Comparison of ENCODE assay signal across 9 mouse cellular contexts in genomic region chr2:153492179-153492517, GRCm38 (mm10). TPM values are rescaled to one million over a fixed set of nuclear protein-coding genes. Genes with fewer than 3 reads are reported as not detected.
DNase-seq lines count a peak whose midpoint lies in the region; ATAC-seq lines count a peak whose summit lies in the region.
"Had no signal": no experiment of that assay in that cellular context is flagged by ENCODE, and none has a peak within 500 bp of the region (broad histone marks: within the 10 kb centered on the region; RNA-seq: fewer than 3 reads in every experiment).

No protein-coding gene starts in this region.

- H3K36me3 ChIP-seq in erythroblast, embryonic 14.5 days (ENCODE audit: control insufficient read depth) = peaks cover 47% of the 10 kb centered on the region
- no peaks in the 10 kb centered on the region for H3K36me3 ChIP-seq in intestine, embryonic 16.5 days (ENCODE audit: control insufficient read depth, insufficient read depth, low read length)
- H3K36me3 ChIP-seq in neural tube, embryonic 11.5 days (ENCODE audit: control insufficient read depth, insufficient read depth, low read length) = no peaks in the 10 kb centered on the region

- peak; percentile 24 for DNase-seq in urinary bladder, postnatal 25 days (ENCODE audit: low spot score)
- DNase-seq in urinary bladder, adult 2 months (ENCODE audit: low spot score) = no peak
- DNase-seq in neural tube, embryonic 11.5 days (ENCODE audit: low spot score) = peak; percentile 45
- DNase-seq in left cerebral cortex, adult 11 months (ENCODE audit: low spot score) = no peak
- DNase-seq in layer of hippocampus, adult 11-12 months (ENCODE audit: low spot score) = no peak

- H3K4me3 ChIP-seq in erythroblast, embryonic 14.5 days (replicated peaks) = peak overlapping the region; percentile 75
- H3K4me3 ChIP-seq in intestine, embryonic 16.5 days (ENCODE audit: low read length) = peak overlapping the region; percentile 68
- H3K4me3 ChIP-seq in neural tube, embryonic 11.5 days (ENCODE audit: low read depth, low read length) = peak overlapping the region; percentile 41

- peak overlapping the region; percentile 94 for H3K4me2 ChIP-seq in intestine, embryonic 16.5 days (ENCODE audit: low read depth, low read length)
- peak overlapping the region; percentile 86 for H3K4me2 ChIP-seq in neural tube, embryonic 11.5 days (ENCODE audit: low read depth)

- H3K27ac ChIP-seq in intestine, embryonic 16.5 days (ENCODE audit: low read length) = peak overlapping the region; percentile 30; the same call in 1 of the 2 replicates
- H3K27ac ChIP-seq in neural tube, embryonic 11.5 days (ENCODE audit: low read depth, low read length) = peak overlapping the region; percentile 65; the same call in 1 of the 2 replicates

- peaks cover 90% of the 10 kb centered on the region for H3K4me1 ChIP-seq in erythroblast, embryonic 14.5 days (ENCODE audit: control insufficient read depth)
- peaks cover 31% of the 10 kb centered on the region for H3K4me1 ChIP-seq in intestine, embryonic 16.5 days (ENCODE audit: control insufficient read depth, insufficient read depth, low read length)
- peaks cover 30% of the 10 kb centered on the region for H3K4me1 ChIP-seq in neural tube, embryonic 11.5 days (ENCODE audit: control insufficient read depth, insufficient read depth, low read length)

- WGBS in intestine, embryonic 16.5 days = 0% methylated on average over 24 of the region's 24 CpGs
- under 1% methylated on average over 24 of the region's 24 CpGs for WGBS in neural tube, embryonic 11.5 days

- no peak for ATAC-seq in erythroblast, adult 5-6 weeks (replicated peaks; ENCODE audit: low FRiP score, poor library complexity, severe bottlenecking)
- peak; percentile 16; the same call in 1 of the 2 replicates for ATAC-seq in intestine, embryonic 16.5 days
- peak; percentile 9; the same call in 1 of the 2 replicates for ATAC-seq in neural tube, embryonic 11.5 days (ENCODE audit: insufficient read depth, low FRiP score, low TSS enrichment)

- no peaks in the 10 kb centered on the region for H3K27me3 ChIP-seq in erythroblast, embryonic 14.5 days (ENCODE audit: control insufficient read depth)
- H3K27me3 ChIP-seq in intestine, embryonic 16.5 days (replicated peaks; ENCODE audit: control insufficient read depth, insufficient read depth, low read length) = 0 out of 2 replicates have a peak, but pooled peaks cover 4% of the 10 kb centered on the region
- peaks cover 8% of the 10 kb centered on the region for H3K27me3 ChIP-seq in neural tube, embryonic 11.5 days (ENCODE audit: control insufficient read depth, insufficient read depth, low read length)

- no peaks in the 10 kb centered on the region; the same call in 1 of the 2 replicates for H3K9me3 ChIP-seq in erythroblast, embryonic 14.5 days (ENCODE audit: control insufficient read depth, low read length)
- H3K9me3 ChIP-seq in intestine, embryonic 16.5 days (ENCODE audit: control insufficient read depth, low read length) = no peaks in the 10 kb centered on the region
- H3K9me3 ChIP-seq in neural tube, embryonic 11.5 days (ENCODE audit: control insufficient read depth, low read length) = no peaks in the 10 kb centered on the region

- H3K9ac ChIP-seq in intestine, embryonic 16.5 days (ENCODE audit: low read depth, low read length) = peak overlapping the region; percentile 76
- H3K9ac ChIP-seq in neural tube, embryonic 11.5 days (ENCODE audit: low read length) = peak overlapping the region; percentile 54

RNA-seq across cellular contexts. Expression of gene 4930404H24Rik, which starts 0.4 kb away (rescaled TPM):
- polyA plus RNA-seq in erythroblast, embryonic 14.5 days (2012) = not detected in 2 replicates
- 7.1 TPM in 1 of 2 replicates, not detected in the other for total RNA-seq in erythroblast, adult 5-6 weeks (2015; ENCODE audit: low replicate concordance)
- total RNA-seq in erythroblast, adult 5-6 weeks (2017; ENCODE audit: low replicate concordance) = not detected in 2 replicates
- polyA plus RNA-seq in urinary bladder, adult 2 months (2012; rRNA removed) = not detected in 2 replicates
- polyA plus RNA-seq in intestine, embryonic 16.5 days (2015; fragmentation: Nextera tagmentation; extraction: Ambion mirVana) = not detected in 2 replicates
- not detected in 2 replicates for polyA plus RNA-seq in neural tube, embryonic 11.5 days (2014; fragmentation: Nextera tagmentation; extraction: Ambion mirVana)
- total RNA-seq: heart, adult 18-20 months had no signal

RNA-seq across cellular contexts. Expression of gene Nol4l, which starts 37.6 kb away (rescaled TPM):
- polyA plus RNA-seq in erythroblast, embryonic 14.5 days (2012) = 0.99 and 1.1 TPM in 2 replicates
- 2.7 and 6.1 TPM in 2 replicates for total RNA-seq in erythroblast, adult 5-6 weeks (2015; ENCODE audit: low replicate concordance)
- total RNA-seq in erythroblast, adult 5-6 weeks (2017; ENCODE audit: low replicate concordance) = 1.8 and 4.3 TPM in 2 replicates
- 11.7 and 15.8 TPM in 2 replicates for polyA plus RNA-seq in urinary bladder, adult 2 months (2012; rRNA removed)
- 28.6 and 34.2 TPM in 2 replicates for polyA plus RNA-seq in intestine, embryonic 16.5 days (2015; fragmentation: Nextera tagmentation; extraction: Ambion mirVana)
- polyA plus RNA-seq in neural tube, embryonic 11.5 days (2014; fragmentation: Nextera tagmentation; extraction: Ambion mirVana) = 32.1 and 37.5 TPM in 2 replicates

Comparison
In these comparisons a context has a peak if more than half of its experiments do, and no peak if none do; other contexts are left out.
1. DNase-seq: peak in urinary bladder, postnatal 25 days (single experiment) and neural tube, embryonic 11.5 days (single experiment); none in urinary bladder, adult 2 months (single experiment), left cerebral cortex, adult 11 months (single experiment) and layer of hippocampus, adult 11-12 months (single experiment).
2. Peak in every context shown above with its lines, with median percentiles within 50 percentile points of each other: H3K4me3 ChIP-seq.